In genomic region chr9:20861821-20862220, GRCm38 (mm10) we compare ENCODE assay signal across 9 mouse cellular contexts. TPM values are rescaled to one million over a fixed set of nuclear protein-coding genes. Genes with fewer than 3 reads are reported as not detected.
DNase-seq lines count a peak whose midpoint lies in the region; ATAC-seq and TF ChIP-seq lines count a peak whose summit lies in the region.
"Had no signal": no experiment of that assay in that cellular context is flagged by ENCODE, and none has a peak within 500 bp of the region (broad histone marks: within the 10 kb centered on the region; RNA-seq: fewer than 3 reads in every experiment).

No protein-coding gene starts in this region.

- H3K27me3 ChIP-seq in forebrain, embryonic 14.5 days (replicated peaks; ENCODE audit: control insufficient read depth, insufficient read depth, low read length) = 0 out of 2 replicates have a peak, but pooled peaks cover 3% of the 10 kb centered on the region
- 0 out of 2 replicates have a peak, but pooled peaks cover 2% of the 10 kb centered on the region for H3K27me3 ChIP-seq in forebrain, embryonic 16.5 days (replicated peaks; ENCODE audit: control insufficient read depth, insufficient read depth, low read length)
- H3K27me3 ChIP-seq in midbrain, embryonic 10.5 days (ENCODE audit: low read depth, poor library complexity, severe bottlenecking) = peaks cover 10% of the 10 kb centered on the region; the same call in 1 of the 2 replicates
- H3K27me3 ChIP-seq in midbrain, embryonic 16.5 days (ENCODE audit: control insufficient read depth, insufficient read depth, low read depth, low read length) = peaks cover 4% of the 10 kb centered on the region; the same call in 1 of the 2 replicates
- peaks cover 11% of the 10 kb centered on the region for H3K27me3 ChIP-seq in embryonic facial prominence, embryonic 10.5 days (replicated peaks; ENCODE audit: low read depth, poor library complexity, severe bottlenecking)
- H3K27me3 ChIP-seq in small intestine, adult 2 months (ENCODE audit: control insufficient read depth, insufficient read depth, low read length) = no peaks in the 10 kb centered on the region

- 8% methylated on average over 4 of the region's 4 CpGs for WGBS in forebrain, embryonic 14.5 days
- 3% methylated on average over 4 of the region's 4 CpGs for WGBS in forebrain, embryonic 16.5 days
- 15% methylated on average over 4 of the region's 4 CpGs for WGBS in midbrain, embryonic 10.5 days
- 11% methylated on average over 4 of the region's 4 CpGs for WGBS in midbrain, embryonic 16.5 days
- WGBS in embryonic facial prominence, embryonic 10.5 days = 11% methylated on average over 4 of the region's 4 CpGs
- WGBS in small intestine, adult 2 months = 17% methylated on average over 4 of the region's 4 CpGs

- no peak for ATAC-seq in forebrain, embryonic 14.5 days
- ATAC-seq in forebrain, embryonic 16.5 days = no peak
- no peak for ATAC-seq in midbrain, embryonic 16.5 days

- DNase-seq in forebrain, embryonic 14.5 days (ENCODE audit: low spot score) = peak; percentile 63
- peak; percentile 56 for DNase-seq in midbrain, embryonic 10.5 days (ENCODE audit: low spot score)
- DNase-seq in embryonic facial prominence, embryonic 10.5 days (ENCODE audit: low spot score) = peak; percentile 57
- no peak for DNase-seq in ovary, adult 18-20 months (ENCODE audit: low spot score)
- DNase-seq in urinary bladder, adult 18-20 months (ENCODE audit: low spot score in 2 of 2) = no peak

- no peaks in the 10 kb centered on the region for H3K36me3 ChIP-seq in forebrain, embryonic 14.5 days (ENCODE audit: control insufficient read depth, insufficient read depth, low read length)
- H3K36me3 ChIP-seq in forebrain, embryonic 16.5 days (ENCODE audit: control insufficient read depth, insufficient read depth) = no peaks in the 10 kb centered on the region
- no peaks in the 10 kb centered on the region for H3K36me3 ChIP-seq in midbrain, embryonic 10.5 days
- no peaks in the 10 kb centered on the region for H3K36me3 ChIP-seq in midbrain, embryonic 16.5 days (ENCODE audit: control insufficient read depth, insufficient read depth, low read length)
- H3K36me3 ChIP-seq in embryonic facial prominence, embryonic 10.5 days (replicated peaks) = no peaks in the 10 kb centered on the region
- no peaks in the 10 kb centered on the region for H3K36me3 ChIP-seq in small intestine, adult 2 months (ENCODE audit: control insufficient read depth, insufficient read depth, low read length)

- H3K9ac ChIP-seq in forebrain, embryonic 14.5 days (ENCODE audit: low read length) = no peak overlapping the region
- no peak overlapping the region for H3K9ac ChIP-seq in forebrain, embryonic 16.5 days (replicated peaks; ENCODE audit: low read depth, low read length)
- no peak overlapping the region for H3K9ac ChIP-seq in midbrain, embryonic 16.5 days (ENCODE audit: low read depth, low read length)

- no peak overlapping the region for H3K4me3 ChIP-seq in forebrain, embryonic 14.5 days (ENCODE audit: low read depth, low read length)
- no peak overlapping the region for H3K4me3 ChIP-seq in forebrain, embryonic 16.5 days (replicated peaks; ENCODE audit: low read length)
- H3K4me3 ChIP-seq in midbrain, embryonic 10.5 days = no peak overlapping the region
- no peak overlapping the region for H3K4me3 ChIP-seq in midbrain, embryonic 16.5 days (ENCODE audit: low read depth, low read length)
- H3K4me3 ChIP-seq in embryonic facial prominence, embryonic 10.5 days = no peak overlapping the region
- no peak overlapping the region for H3K4me3 ChIP-seq in small intestine, adult 2 months (ENCODE audit: low read depth, low read length)

- H3K4me2 ChIP-seq in forebrain, embryonic 14.5 days (ENCODE audit: low read length) = no peak overlapping the region
- no peak overlapping the region for H3K4me2 ChIP-seq in forebrain, embryonic 16.5 days (ENCODE audit: low read length)
- no peak overlapping the region for H3K4me2 ChIP-seq in midbrain, embryonic 16.5 days (ENCODE audit: low read length)

- no peaks in the 10 kb centered on the region for H3K9me3 ChIP-seq in forebrain, embryonic 14.5 days (replicated peaks; ENCODE audit: control insufficient read depth, low read length)
- no peaks in the 10 kb centered on the region for H3K9me3 ChIP-seq in forebrain, embryonic 16.5 days (ENCODE audit: control insufficient read depth, low read length)
- no peaks in the 10 kb centered on the region for H3K9me3 ChIP-seq in midbrain, embryonic 10.5 days (replicated peaks)
- no peaks in the 10 kb centered on the region for H3K9me3 ChIP-seq in midbrain, embryonic 16.5 days (replicated peaks; ENCODE audit: control insufficient read depth, low read length, poor library complexity, severe bottlenecking)
- H3K9me3 ChIP-seq in embryonic facial prominence, embryonic 10.5 days = no peaks in the 10 kb centered on the region

- no peak for TF ChIP-seq POLR2A in small intestine, adult 2 months (IDR thresholded peaks at IDR 0.05; ENCODE audit: low read depth, low read length)

- peak; percentile 49; the same call in 1 of the 2 replicates for TF ChIP-seq CTCF in small intestine, adult 2 months (IDR thresholded peaks at IDR 0.05; ENCODE audit: extremely low read depth, insufficient read length, insufficient replicate concordance, low read depth, low read length)

- no peaks in the 10 kb centered on the region for H3K4me1 ChIP-seq in forebrain, embryonic 14.5 days (ENCODE audit: control insufficient read depth, insufficient read depth, low read length)
- no peaks in the 10 kb centered on the region for H3K4me1 ChIP-seq in forebrain, embryonic 16.5 days (replicated peaks; ENCODE audit: control insufficient read depth, insufficient read depth, low read length)
- H3K4me1 ChIP-seq in midbrain, embryonic 10.5 days = no peaks in the 10 kb centered on the region
- no peaks in the 10 kb centered on the region for H3K4me1 ChIP-seq in midbrain, embryonic 16.5 days (ENCODE audit: control insufficient read depth, insufficient read depth, low read length)
- no peaks in the 10 kb centered on the region for H3K4me1 ChIP-seq in embryonic facial prominence, embryonic 10.5 days
- H3K4me1 ChIP-seq in small intestine, adult 2 months (ENCODE audit: control insufficient read depth, insufficient read depth, insufficient read length, low read length) = no peaks in the 10 kb centered on the region

- no peak overlapping the region for H3K27ac ChIP-seq in forebrain, embryonic 14.5 days (ENCODE audit: low read depth, low read length)
- no peak overlapping the region for H3K27ac ChIP-seq in forebrain, embryonic 16.5 days (ENCODE audit: low read length)
- H3K27ac ChIP-seq in midbrain, embryonic 10.5 days (replicated peaks) = no peak overlapping the region
- no peak overlapping the region for H3K27ac ChIP-seq in midbrain, embryonic 16.5 days (ENCODE audit: low read length)
- no peak overlapping the region for H3K27ac ChIP-seq in embryonic facial prominence, embryonic 10.5 days (replicated peaks)
- H3K27ac ChIP-seq in small intestine, adult 2 months (ENCODE audit: insufficient read depth, low read depth, low read length) = no peak overlapping the region

RNA-seq across cellular contexts. Expression of gene A230050P20Rik, which starts 6.6 kb away (rescaled TPM):
- 0.62 and 1.2 TPM in 2 replicates for polyA plus RNA-seq in forebrain, embryonic 14.5 days (2014; fragmentation: Nextera tagmentation; extraction: Ambion mirVana)
- 4.6 and 8.8 TPM in 2 replicates for polyA plus RNA-seq in forebrain, embryonic 16.5 days (2015; fragmentation: Nextera tagmentation; extraction: Ambion mirVana)
- 0.69 and 0.87 TPM in 2 replicates for polyA plus RNA-seq in midbrain, embryonic 10.5 days (2016; fragmentation: Nextera tagmentation; extraction: Ambion mirVana)
- polyA plus RNA-seq in midbrain, embryonic 16.5 days (2015; fragmentation: Nextera tagmentation; extraction: Ambion mirVana) = 7.1 and 13.7 TPM in 2 replicates
- 1.1 and 2.2 TPM in 2 replicates for polyA plus RNA-seq in embryonic facial prominence, embryonic 10.5 days (2016; fragmentation: Nextera tagmentation; extraction: Ambion mirVana)
- 22.3 and 37.9 TPM in 2 replicates for polyA plus RNA-seq in small intestine, adult 2 months (2012; rRNA removed)

RNA-seq across cellular contexts. Expression of gene Angptl6, which starts 17.7 kb away (rescaled TPM):
- 15.5 TPM in 2 replicates for polyA plus RNA-seq in forebrain, embryonic 14.5 days (2014; fragmentation: Nextera tagmentation; extraction: Ambion mirVana)
- 16.6 and 20.2 TPM in 2 replicates for polyA plus RNA-seq in forebrain, embryonic 16.5 days (2015; fragmentation: Nextera tagmentation; extraction: Ambion mirVana)
- 5.5 and 5.9 TPM in 2 replicates for polyA plus RNA-seq in midbrain, embryonic 10.5 days (2016; fragmentation: Nextera tagmentation; extraction: Ambion mirVana)
- 15.2 and 17.7 TPM in 2 replicates for polyA plus RNA-seq in midbrain, embryonic 16.5 days (2015; fragmentation: Nextera tagmentation; extraction: Ambion mirVana)
- polyA plus RNA-seq in embryonic facial prominence, embryonic 10.5 days (2016; fragmentation: Nextera tagmentation; extraction: Ambion mirVana) = 3.2 and 3.3 TPM in 2 replicates
- polyA plus RNA-seq in small intestine, adult 2 months (2012; rRNA removed) = 4.3 and 8.0 TPM in 2 replicates

RNA-seq across cellular contexts. Expression of gene Ppan, which starts 26.2 kb away (rescaled TPM):
- polyA plus RNA-seq in forebrain, embryonic 14.5 days (2014; fragmentation: Nextera tagmentation; extraction: Ambion mirVana) = 44.1 and 49.6 TPM in 2 replicates
- polyA plus RNA-seq in forebrain, embryonic 16.5 days (2015; fragmentation: Nextera tagmentation; extraction: Ambion mirVana) = 59.6 and 60.4 TPM in 2 replicates
- 78.4 and 97.2 TPM in 2 replicates for polyA plus RNA-seq in midbrain, embryonic 10.5 days (2016; fragmentation: Nextera tagmentation; extraction: Ambion mirVana)
- 48.8 and 51.1 TPM in 2 replicates for polyA plus RNA-seq in midbrain, embryonic 16.5 days (2015; fragmentation: Nextera tagmentation; extraction: Ambion mirVana)
- polyA plus RNA-seq in embryonic facial prominence, embryonic 10.5 days (2016; fragmentation: Nextera tagmentation; extraction: Ambion mirVana) = 99.2 and 100 TPM in 2 replicates
- polyA plus RNA-seq in small intestine, adult 2 months (2012; rRNA removed) = 33.4 and 42.2 TPM in 2 replicates

RNA-seq across cellular contexts. Expression of gene Eif3g, which starts 36.6 kb away (rescaled TPM):
- polyA plus RNA-seq in forebrain, embryonic 14.5 days (2014; fragmentation: Nextera tagmentation; extraction: Ambion mirVana) = 264 and 269 TPM in 2 replicates
- 260 and 268 TPM in 2 replicates for polyA plus RNA-seq in forebrain, embryonic 16.5 days (2015; fragmentation: Nextera tagmentation; extraction: Ambion mirVana)
- polyA plus RNA-seq in midbrain, embryonic 10.5 days (2016; fragmentation: Nextera tagmentation; extraction: Ambion mirVana) = 398 and 429 TPM in 2 replicates
- polyA plus RNA-seq in midbrain, embryonic 16.5 days (2015; fragmentation: Nextera tagmentation; extraction: Ambion mirVana) = 243 TPM in 2 replicates
- polyA plus RNA-seq in embryonic facial prominence, embryonic 10.5 days (2016; fragmentation: Nextera tagmentation; extraction: Ambion mirVana) = 411 and 431 TPM in 2 replicates
- polyA plus RNA-seq in small intestine, adult 2 months (2012; rRNA removed) = 57.9 and 94.5 TPM in 2 replicates

RNA-seq across cellular contexts. Expression of gene Rdh8, which starts 43.5 kb away (rescaled TPM):
- not detected in 2 replicates for polyA plus RNA-seq in forebrain, embryonic 14.5 days (2014; fragmentation: Nextera tagmentation; extraction: Ambion mirVana)
- polyA plus RNA-seq in forebrain, embryonic 16.5 days (2015; fragmentation: Nextera tagmentation; extraction: Ambion mirVana) = not detected in 2 replicates
- polyA plus RNA-seq in midbrain, embryonic 10.5 days (2016; fragmentation: Nextera tagmentation; extraction: Ambion mirVana) = not detected in 2 replicates
- polyA plus RNA-seq in midbrain, embryonic 16.5 days (2015; fragmentation: Nextera tagmentation; extraction: Ambion mirVana) = not detected in 2 replicates
- polyA plus RNA-seq in embryonic facial prominence, embryonic 10.5 days (2016; fragmentation: Nextera tagmentation; extraction: Ambion mirVana) = not detected in 2 replicates
- polyA plus RNA-seq in small intestine, adult 2 months (2012; rRNA removed) = not detected in 2 replicates
- polyA plus RNA-seq: heart, embryonic 14.5 days had no signal

Comparison
In these comparisons a context has a peak if more than half of its experiments do, and no peak if none do; other contexts are left out.
1. DNase-seq: peak in forebrain, embryonic 14.5 days (single experiment), midbrain, embryonic 10.5 days (single experiment) and embryonic facial prominence, embryonic 10.5 days (single experiment); none in ovary, adult 18-20 months (single experiment) and urinary bladder, adult 18-20 months (0 of 2).